Mouse (Mus musculus) lung, adult 2 months (tissue): ENCODE results near the gene Simc1.

Source experiments
- CTCF ChIP-seq: fragments of 200-500 bp; IDR thresholded peaks from 2 replicates; pipeline ENCODE4 v1.5.1; 2011; ENCODE audit warnings: mild to moderate bottlenecking, low read length, control low read depth; ENCODE audit not compliant: insufficient read depth
- POLR2A ChIP-seq: fragments of 200-500 bp; IDR thresholded peaks from 2 replicates; pipeline ENCODE4 v1.6.1; 2011; ENCODE audit warnings: low read depth, mild to moderate bottlenecking, control low read depth, low read length, borderline replicate concordance; ENCODE audit errors: extremely low read depth

DNA sequence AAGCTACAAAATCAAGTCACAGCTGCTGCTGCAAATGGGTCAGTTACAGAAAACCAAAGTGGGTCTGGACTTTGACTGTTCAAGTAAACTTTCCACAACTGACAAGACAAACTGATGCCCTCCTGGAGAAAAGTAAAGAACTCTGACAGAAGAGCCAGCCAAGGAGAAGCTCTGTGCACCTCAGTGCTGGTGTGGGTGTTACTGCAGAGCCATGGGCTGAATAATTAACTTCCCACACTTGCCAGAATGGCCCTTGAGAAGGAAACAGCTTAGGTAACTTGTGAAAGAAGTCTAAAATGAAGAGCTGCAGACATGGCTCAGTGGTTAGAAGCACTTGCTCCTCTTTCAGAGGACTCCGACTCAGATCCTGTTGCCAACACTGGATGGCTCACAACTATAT, 54.1 kb downstream of the Simc1 start:
- no peak for TF ChIP-seq POLR2A
- TF ChIP-seq CTCF, result no peak
